Mouse (Mus musculus) yolk sac, embryonic 10.5 days (tissue): Measurements from ENCODE around the gene Ppwd1.
"Not testable (repeated sequence)": the region's sequence is repeated elsewhere in the genome, so short reads cannot be mapped to it uniquely, and the experiment has no call there.

Experiments used
- DNase-seq: peaks from one replicate; pipeline ENCODE4 v3.0.0-alpha.2; 2017; ENCODE audit warnings: low spot score

Gene Ppwd1

DNA sequence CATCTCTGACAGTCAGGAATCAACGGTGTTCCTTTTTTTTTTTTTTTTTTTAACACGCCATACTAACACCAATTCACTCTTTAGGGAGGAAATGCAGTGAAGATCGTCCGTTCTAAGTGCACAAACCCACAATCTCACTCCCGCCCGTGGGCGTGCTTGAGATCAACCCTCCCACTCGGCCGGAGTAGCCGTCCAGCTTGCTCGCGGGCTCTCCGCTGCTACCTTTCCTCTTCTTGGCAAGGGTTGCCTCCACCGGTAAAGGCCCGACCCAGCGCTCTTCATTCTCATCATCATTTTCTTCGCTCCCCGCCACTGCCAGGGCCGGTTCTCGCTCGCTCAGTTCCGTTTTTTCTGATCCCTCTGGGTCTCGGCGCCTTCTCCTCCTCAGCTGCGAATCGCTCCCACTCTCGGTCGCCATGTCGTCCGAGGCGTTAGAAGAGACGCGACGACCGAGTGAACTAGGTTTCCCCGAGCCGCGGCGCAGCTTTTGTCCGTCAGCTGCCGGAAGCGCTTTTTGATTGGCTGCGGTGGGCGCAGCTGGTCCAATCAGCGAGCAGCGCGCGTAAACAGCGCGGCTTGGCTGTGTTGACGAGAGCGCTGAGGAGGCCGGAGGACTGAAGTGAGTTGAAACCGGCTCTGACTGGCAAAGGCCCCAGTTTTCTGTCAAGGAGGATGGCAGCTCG is at the start of gene Ppwd1, which contains the start of gene Cenpk:
Gene Ppwd1 (minus strand): TSS at position 460 of the 683 bp plus-strand sequence.
Gene Cenpk (plus strand): TSS at position 228 of the 683 bp plus-strand sequence.
- peak; percentile 97 for DNase-seq

DNA sequence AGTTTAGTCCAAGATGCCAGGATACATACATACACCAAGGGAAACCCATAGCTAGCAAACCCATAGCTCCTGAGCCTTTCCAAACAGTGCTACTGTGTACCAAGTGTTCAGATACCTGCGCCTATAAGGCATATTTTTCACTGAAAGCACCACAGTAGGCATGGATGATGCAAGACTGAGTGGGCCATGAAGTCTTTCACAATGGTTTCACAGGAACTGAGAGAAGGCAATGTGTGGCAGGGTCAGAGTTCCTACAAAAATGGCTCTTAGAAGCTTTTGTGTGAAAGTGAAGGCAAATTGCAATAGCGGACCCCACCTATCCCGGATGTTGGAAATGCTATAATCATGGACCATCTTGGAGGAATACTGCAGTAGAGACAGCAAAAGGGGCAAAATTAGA is 30.4 kb upstream of the Ppwd1 start:
- DNase-seq, result no peak

- no peak for DNase-seq
Observed at GRCm38 (mm10) chr13:104229181-104229580, 538 bp upstream of the Ppwd1 start.

DNA sequence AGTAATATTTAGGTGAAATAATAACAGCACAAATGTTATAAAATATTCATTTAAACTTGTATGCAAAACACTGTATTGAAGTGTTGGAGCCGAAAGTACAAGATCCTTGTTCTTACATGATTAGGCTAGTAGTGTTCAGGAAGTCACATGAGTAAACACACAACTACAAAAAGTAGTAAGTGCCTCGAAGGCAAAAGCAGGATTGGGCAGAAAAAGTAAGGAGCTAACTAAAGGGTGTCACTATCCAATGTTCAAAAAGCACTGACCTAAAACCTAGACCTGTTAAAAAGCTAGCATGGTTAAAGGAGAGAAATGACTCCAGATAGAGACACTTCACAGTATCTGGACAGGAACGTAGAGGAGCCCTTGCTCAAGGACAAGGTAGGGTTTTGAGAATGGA is 1.2 kb downstream of the Ppwd1 start:
- no peak for DNase-seq

GRCm38 (mm10) chr13:104204313-104204712 is 24.3 kb downstream of the Ppwd1 start:
- no peak for DNase-seq

DNA sequence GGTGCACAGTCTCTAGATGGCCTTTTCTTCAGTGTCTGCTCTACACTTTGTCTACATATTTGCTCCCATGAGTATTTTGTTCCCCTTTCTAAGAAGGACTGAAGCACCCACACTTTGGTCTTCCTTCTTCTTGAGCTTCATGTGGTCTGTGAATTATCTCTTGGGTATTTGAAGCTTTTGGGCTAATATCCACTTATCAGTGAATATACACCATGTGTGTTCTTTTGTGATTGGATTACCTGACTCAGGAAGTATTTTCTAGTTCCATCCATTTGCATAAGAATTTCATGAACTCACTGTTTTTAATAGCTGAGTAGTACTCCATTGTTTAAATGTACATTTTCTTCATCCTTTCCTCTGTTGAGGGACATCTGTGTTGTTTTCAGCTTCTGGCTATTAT is 32.8 kb downstream of the Ppwd1 start:
- DNase-seq, result not testable (repeated sequence)

DNA sequence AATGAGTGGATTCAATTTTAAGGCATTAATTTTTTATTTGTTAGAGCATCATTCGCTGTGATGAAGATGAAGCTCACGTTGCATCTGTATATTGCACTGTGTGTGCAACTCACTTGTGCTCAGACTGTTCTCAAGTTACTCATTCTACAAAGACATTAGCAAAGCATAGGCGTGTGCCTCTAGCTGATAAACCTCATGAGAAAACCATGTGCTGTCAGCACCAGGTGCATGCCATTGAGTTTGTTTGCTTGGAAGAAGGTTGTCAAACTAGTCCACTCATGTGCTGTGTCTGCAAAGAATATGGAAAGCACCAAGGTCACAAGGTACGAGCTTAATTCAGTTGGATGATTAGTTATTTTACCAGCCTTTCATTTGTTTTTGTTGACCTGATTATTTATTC is 41.3 kb downstream of the Ppwd1 start:
- no peak for DNase-seq

- no peak for DNase-seq
Observed at GRCm38 (mm10) chr13:104179176-104179888, 49.3 kb downstream of the Ppwd1 start.

- peak; percentile 96 for DNase-seq
Observed at GRCm38 (mm10) chr13:104178650-104179121, 50.0 kb downstream of the Ppwd1 start, which contains the start of gene Trim23. TSS of gene Trim23 (plus strand) at chr13:104178797.

GRCm38 (mm10) chr13:104177796-104178649 is 50.6 kb downstream of the Ppwd1 start, which contains the start of gene Trappc13:
TSS of gene Trappc13 (minus strand) at chr13:104178469.
- peak; percentile 91 for DNase-seq

DNA sequence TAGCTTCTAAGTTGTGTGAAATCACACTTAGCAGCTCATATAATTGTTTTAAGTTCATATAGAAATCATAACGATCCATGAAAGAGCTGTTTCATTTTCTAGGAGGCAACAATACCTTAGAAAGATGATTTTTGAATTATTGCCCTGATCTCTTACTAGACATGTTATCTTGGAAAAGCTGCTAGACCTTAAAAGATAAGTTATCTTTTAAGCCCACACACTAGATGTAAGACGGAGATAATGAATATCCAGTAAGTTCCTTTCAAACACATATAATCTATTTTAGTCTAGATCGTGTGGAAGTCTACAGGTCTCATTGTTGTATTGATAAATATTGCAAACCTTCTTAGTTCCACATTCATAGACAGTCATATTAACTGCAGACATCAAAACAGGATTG is 51.8 kb downstream of the Ppwd1 start:
- DNase-seq, result no peak

- peak; percentile 44 for DNase-seq
Observed at GRCm38 (mm10) chr13:104172498-104172897, 56.1 kb downstream of the Ppwd1 start.

GRCm38 (mm10) chr13:104171711-104172110 is 56.9 kb downstream of the Ppwd1 start:
- DNase-seq, result peak; percentile 22

DNA sequence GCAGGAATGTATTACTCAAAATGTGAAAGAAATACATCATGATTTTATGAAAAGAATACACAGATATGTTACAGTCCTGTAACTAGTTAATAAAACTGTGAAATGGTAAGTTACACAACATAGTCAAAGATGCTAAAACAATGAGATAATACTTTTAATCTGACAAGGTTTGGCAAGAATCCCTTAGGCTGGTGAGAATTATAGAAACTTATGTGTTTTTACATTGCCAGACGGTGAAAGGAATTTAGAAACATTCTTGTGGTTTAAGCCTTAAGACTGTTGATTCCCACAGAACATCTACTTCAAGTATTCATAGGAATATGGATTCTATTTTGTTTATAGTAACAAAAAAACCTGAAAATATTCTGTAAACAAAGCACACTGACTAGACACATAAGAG is 73.0 kb downstream of the Ppwd1 start:
- DNase-seq, result no peak
